8 mouse cellular contexts compared by ENCODE assay signal in the genomic region with DNA sequence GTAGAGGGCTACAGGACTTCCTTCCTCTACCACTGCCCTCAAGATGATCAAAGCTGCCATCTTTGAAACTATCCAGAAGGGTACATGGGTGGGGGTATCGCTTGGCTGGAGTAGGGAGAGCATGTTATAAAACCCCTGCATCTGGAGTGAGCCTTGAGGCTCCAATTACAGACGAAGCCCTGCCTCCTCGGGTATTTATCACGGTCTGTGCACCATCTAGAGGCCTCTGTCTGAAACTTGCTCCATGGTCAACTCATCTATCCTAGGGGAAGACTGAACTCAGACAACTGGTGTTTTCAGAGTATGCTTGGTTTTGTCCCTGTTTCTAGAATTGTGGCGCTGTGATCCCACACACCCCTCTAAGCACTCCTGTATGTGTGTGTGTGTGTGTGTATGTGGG. TPM values are rescaled to one million over a fixed set of nuclear protein-coding genes. Genes with fewer than 3 reads are reported as not detected.
DNase-seq lines count a peak whose midpoint lies in the region; ATAC-seq lines count a peak whose summit lies in the region.

No protein-coding gene starts in this region.

- no peak overlapping the region for H3K4me2 ChIP-seq in liver, embryonic 13.5 days
- H3K4me2 ChIP-seq in liver, embryonic 11.5 days: no peak overlapping the region

- ATAC-seq in liver, embryonic 13.5 days (ENCODE audit: low read depth): 0 out of 2 replicates have a peak, but pooled peaks have one; percentile 31
- ATAC-seq in liver, embryonic 11.5 days (replicated peaks; ENCODE audit: low FRiP score): no peak
- no peak for ATAC-seq in erythroid progenitor cell, adult 5-6 weeks (replicated peaks; ENCODE audit: low FRiP score, poor library complexity, severe bottlenecking)
- no peak for ATAC-seq in monocyte, adult 5-6 weeks (replicated peaks; ENCODE audit: insufficient number of reproducible peaks, low FRiP score, low TSS enrichment, poor library complexity, severe bottlenecking)

- H3K27me3 ChIP-seq in liver, embryonic 13.5 days: no peaks in the 10 kb centered on the region
- no peaks in the 10 kb centered on the region for H3K27me3 ChIP-seq in liver, embryonic 11.5 days (replicated peaks; ENCODE audit: control insufficient read depth, insufficient read depth, low read length)

- H3K27ac ChIP-seq in liver, embryonic 13.5 days: no peak overlapping the region
- no peak overlapping the region for H3K27ac ChIP-seq in liver, embryonic 11.5 days (ENCODE audit: low read depth, low read length)

- DNase-seq in liver, embryonic 13.5 days: no peak
- DNase-seq in liver, embryonic 11.5 days (ENCODE audit: low spot score): no peak
- peak; percentile 43 for DNase-seq in embryo, embryonic 9.5 days (ENCODE audit: extremely low spot score)
- DNase-seq in heart, postnatal 4 days: peak; percentile 62
- DNase-seq in left cerebral cortex, postnatal 25 days (ENCODE audit: low spot score in 2 of 2): peak; percentile 23 to 64
- peak; percentile 70 for DNase-seq in retina, embryonic 14.5 days (ENCODE audit: low spot score)

- no peaks in the 10 kb centered on the region for H3K36me3 ChIP-seq in liver, embryonic 13.5 days
- no peaks in the 10 kb centered on the region for H3K36me3 ChIP-seq in liver, embryonic 11.5 days (ENCODE audit: control insufficient read depth, insufficient read depth, low read length)

- H3K9me3 ChIP-seq in liver, embryonic 13.5 days (replicated peaks): no peaks in the 10 kb centered on the region
- H3K9me3 ChIP-seq in liver, embryonic 11.5 days (ENCODE audit: control insufficient read depth, low read length): no peaks in the 10 kb centered on the region

- intact Hi-C loops in left cerebral cortex, postnatal 25 days (cut with DNase I): loop anchor here (5.0 kb wide), 3 partner anchors 72 to 727 kb away; partner anchors contain the start of genes Ccdc148 and Pkp4

- no peaks in the 10 kb centered on the region for H3K4me1 ChIP-seq in liver, embryonic 13.5 days (replicated peaks)
- H3K4me1 ChIP-seq in liver, embryonic 11.5 days (replicated peaks; ENCODE audit: control insufficient read depth, insufficient read depth, low read length): peaks cover 2% of the 10 kb centered on the region; the same call in 1 of the 2 replicates

- H3K9ac ChIP-seq in liver, embryonic 13.5 days: no peak overlapping the region
- no peak overlapping the region for H3K9ac ChIP-seq in liver, embryonic 11.5 days (ENCODE audit: low read depth, low read length)

- no peak overlapping the region for H3K4me3 ChIP-seq in liver, embryonic 13.5 days (replicated peaks)
- H3K4me3 ChIP-seq in liver, embryonic 11.5 days (ENCODE audit: low read depth, low read length): no peak overlapping the region

- 52% methylated on average over 5 of the region's 5 CpGs for WGBS in liver, embryonic 13.5 days (ENCODE audit: insufficient replicate concordance)
- WGBS in liver, embryonic 11.5 days: 50% methylated on average over 5 of the region's 5 CpGs

RNA-seq across cellular contexts. Expression of gene Dapl1, which starts 59.7 kb away (rescaled TPM):
- polyA plus RNA-seq in liver, embryonic 13.5 days (2015; fragmentation: Nextera tagmentation; extraction: Ambion mirVana): 0.18 TPM in 1 of 2 replicates, not detected in the other
- 0.53 TPM in 1 of 2 replicates, not detected in the other for polyA plus RNA-seq in liver, embryonic 11.5 days (2014; fragmentation: Nextera tagmentation; extraction: Ambion mirVana)
- total RNA-seq in heart, postnatal 4 days (2021): not detected
- total RNA-seq in left cerebral cortex, postnatal 25 days (2021): 1 to 10 TPM in 1 of 2 experiments, not detected in 1; 1.7 TPM
- total RNA-seq in erythroid progenitor cell, adult 5-6 weeks (2015; ENCODE audit: low replicate concordance): 4.0 TPM in 1 of 2 replicates, not detected in the other
- total RNA-seq in erythroid progenitor cell, adult 5-6 weeks (2017; ENCODE audit: low replicate concordance): not detected in 2 replicates
- total RNA-seq in monocyte, adult 5-6 weeks (2017): 1.6 TPM in 1 of 3 replicates, not detected in the others

Comparison
In these comparisons a context has a peak if more than half of its experiments do, and no peak if none do; other contexts are left out.
1. DNase-seq: peak in embryo, embryonic 9.5 days (single experiment), heart, postnatal 4 days (single experiment), left cerebral cortex, postnatal 25 days (2 of 2) and retina, embryonic 14.5 days (single experiment); none in liver, embryonic 13.5 days (single experiment) and liver, embryonic 11.5 days (single experiment).